Mouse (Mus musculus) lung, embryonic 16.5 days (tissue): ENCODE measurements at regions not wholly inside any gene's neighbourhood (a gene's known extent, or its start where the extent isn't known, plus 50 kb on each side); places are given as distances from the start of the nearest gene placed in this dataset.

Experiments
- ATAC-seq: fragments of 200-750 bp; cut with Nextera tagmentation; 2 replicates; pipeline ENCODE4 v1.8.0; 2017; ENCODE audit warnings: low read depth, mild to moderate bottlenecking, moderate library complexity
- H3K27ac ChIP-seq: fragments of 300-500 bp; sonication (generic); 2 replicates; pipeline ENCODE4 v1.5.1; 2014; ENCODE audit warnings: mild to moderate bottlenecking, control low read depth, low read length
- H3K27me3 ChIP-seq: fragments of 300-500 bp; sonication (generic); 2 replicates; pipeline ENCODE4 v1.6.1; 2014; ENCODE audit warnings: low read depth, low read length, mixed read lengths; ENCODE audit not compliant: control insufficient read depth, insufficient read depth
- H3K36me3 ChIP-seq: fragments of 300-500 bp; sonication (generic); 2 replicates; pipeline ENCODE4 v1.6.1; 2014; ENCODE audit warnings: low read length; ENCODE audit not compliant: control insufficient read depth, insufficient read depth
- H3K4me1 ChIP-seq: fragments of 300-500 bp; sonication (generic); replicated peaks from 2 replicates; pipeline ENCODE4 v1.6.1; 2014; ENCODE audit warnings: low read length, mixed read lengths; ENCODE audit not compliant: control insufficient read depth, insufficient read depth
- H3K4me2 ChIP-seq: fragments of 300-500 bp; sonication (generic); 2 replicates; pipeline ENCODE4 v1.6.1; 2014; ENCODE audit warnings: low read depth, low read length, control low read depth
- H3K4me3 ChIP-seq: fragments of 300-500 bp; sonication (generic); 2 replicates; pipeline ENCODE4 v1.5.1; 2014; ENCODE audit warnings: mild to moderate bottlenecking, low read length, control low read depth
- H3K9ac ChIP-seq: fragments of 300-500 bp; sonication (generic); 2 replicates; pipeline ENCODE4 v1.6.1; 2014; ENCODE audit warnings: low read length, control low read depth
- H3K9me3 ChIP-seq: fragments of 300-500 bp; sonication (generic); 2 replicates; pipeline ENCODE4 v1.6.1; 2016; ENCODE audit warnings: low read length; ENCODE audit not compliant: control insufficient read depth
- WGBS: fragments of 180-500 bp; shearing (Covaris S2); extraction: QIAGEN DNeasy Blood & Tissue Kit; methylation state at CpG from one replicate; pipeline ENCODE4 v1.1.7; 2014; 5-methylcytosine and 5-hydroxymethylcytosine counted together

- Histone ChIP-seq H3K27ac (no peak overlapping the region), H3K27me3 (no peaks in the 10 kb centered on the region), H3K4me3 (no peak overlapping the region), H3K4me1 (no peaks in the 10 kb centered on the region), H3K9ac (no peak overlapping the region), H3K4me2 (no peak overlapping the region), H3K36me3 (no peaks in the 10 kb centered on the region), H3K9me3 (no peaks in the 10 kb centered on the region)
- 25% methylated on average over 11 of the region's 11 CpGs for WGBS
- no peak for ATAC-seq
Measured at GRCm38 (mm10) chr12:107583151-107583720, 94.8 kb downstream of the 3110018I06Rik start.

- Histone ChIP-seq H3K4me3 (no peak overlapping the region), H3K27ac (no peak overlapping the region), H3K27me3 (no peaks in the 10 kb centered on the region), H3K9me3 (no peaks in the 10 kb centered on the region), H3K36me3 (no peaks in the 10 kb centered on the region), H3K4me2 (no peak overlapping the region), H3K4me1 (no peaks in the 10 kb centered on the region), H3K9ac (no peak overlapping the region)
- 78% methylated on average over 9 of the region's 9 CpGs for WGBS
- ATAC-seq: no peak
Measured at GRCm38 (mm10) chr12:107585696-107586225, 97.3 kb downstream of the 3110018I06Rik start.

- ATAC-seq: no peak
- Histone ChIP-seq H3K4me3 (no peak overlapping the region), H3K9me3 (no peaks in the 10 kb centered on the region), H3K36me3 (no peaks in the 10 kb centered on the region), H3K27me3 (no peaks in the 10 kb centered on the region), H3K9ac (no peak overlapping the region), H3K4me2 (no peak overlapping the region), H3K27ac (no peak overlapping the region), H3K4me1 (no peaks in the 10 kb centered on the region)
Measured at GRCm38 (mm10) chr12:107596236-107596635, 107.8 kb downstream of the 3110018I06Rik start.

GRCm38 (mm10) chr12:107600576-107600975, 112.1 kb downstream of the 3110018I06Rik start:
- Histone ChIP-seq H3K4me2 (no peak overlapping the region), H3K27ac (no peak overlapping the region), H3K4me1 (no peaks in the 10 kb centered on the region), H3K27me3 (no peaks in the 10 kb centered on the region), H3K36me3 (no peaks in the 10 kb centered on the region), H3K9me3 (no peaks in the 10 kb centered on the region), H3K4me3 (no peak overlapping the region), H3K9ac (no peak overlapping the region)
- WGBS: 86% methylated on average over 5 of the region's 5 CpGs
- no peak for ATAC-seq

- ATAC-seq: no peak
- Histone ChIP-seq H3K4me3 (no peak overlapping the region), H3K27ac (no peak overlapping the region), H3K9me3 (no peaks in the 10 kb centered on the region), H3K4me2 (no peak overlapping the region), H3K4me1 (no peaks in the 10 kb centered on the region), H3K27me3 (no peaks in the 10 kb centered on the region), H3K36me3 (no peaks in the 10 kb centered on the region), H3K9ac (no peak overlapping the region)
- WGBS: 44% methylated on average over 6 of the region's 6 CpGs
Measured at GRCm38 (mm10) chr12:107608966-107609365, 120.5 kb downstream of the 3110018I06Rik start.

GRCm38 (mm10) chr12:107609986-107610385, 121.6 kb downstream of the 3110018I06Rik start:
- no peaks in the 10 kb centered on the region for H3K9me3 ChIP-seq
- H3K4me2 ChIP-seq: no peak overlapping the region
- no peaks in the 10 kb centered on the region for H3K36me3 ChIP-seq
- no peak overlapping the region for H3K4me3 ChIP-seq
- WGBS: 61% methylated on average over 4 of the region's 4 CpGs
- ATAC-seq: no peak
- no peaks in the 10 kb centered on the region for H3K4me1 ChIP-seq
- H3K27me3 ChIP-seq: no peaks in the 10 kb centered on the region
- H3K27ac ChIP-seq: no peak overlapping the region
- H3K9ac ChIP-seq: no peak overlapping the region

- Histone ChIP-seq H3K4me3 (no peak overlapping the region), H3K4me2 (no peak overlapping the region), H3K4me1 (no peaks in the 10 kb centered on the region), H3K27ac (no peak overlapping the region), H3K36me3 (no peaks in the 10 kb centered on the region), H3K27me3 (no peaks in the 10 kb centered on the region), H3K9ac (no peak overlapping the region), H3K9me3 (no peaks in the 10 kb centered on the region)
- WGBS: 63% methylated on average over 16 of the region's 16 CpGs
- ATAC-seq: no peak
Measured at GRCm38 (mm10) chr12:107617212-107617994, 129.0 kb downstream of the 3110018I06Rik start.

GRCm38 (mm10) chr12:107624446-107624845, 136.0 kb downstream of the 3110018I06Rik start:
- H3K27ac ChIP-seq: no peak overlapping the region
- H3K4me3 ChIP-seq: no peak overlapping the region
- WGBS: 50% methylated on average over 3 of the region's 3 CpGs
- no peaks in the 10 kb centered on the region for H3K27me3 ChIP-seq
- H3K36me3 ChIP-seq: no peaks in the 10 kb centered on the region
- ATAC-seq: no peak
- no peak overlapping the region for H3K9ac ChIP-seq
- H3K9me3 ChIP-seq: no peaks in the 10 kb centered on the region
- no peaks in the 10 kb centered on the region for H3K4me1 ChIP-seq
- no peak overlapping the region for H3K4me2 ChIP-seq

GRCm38 (mm10) chr12:107648008-107648407, 159.6 kb downstream of the 3110018I06Rik start:
- no peaks in the 10 kb centered on the region for H3K27me3 ChIP-seq
- no peak for ATAC-seq

More at GRCm38 (mm10) chr12:107648008-107648407, 159.6 kb downstream of the 3110018I06Rik start:
- Histone ChIP-seq H3K4me2 (no peak overlapping the region), H3K4me1 (0 out of 2 replicates have a peak, but pooled peaks cover under 1% of the 10 kb centered on the region), H3K36me3 (no peaks in the 10 kb centered on the region), H3K27ac (no peak overlapping the region), H3K9me3 (no peaks in the 10 kb centered on the region), H3K4me3 (no peak overlapping the region), H3K9ac (no peak overlapping the region)
- WGBS: 92% methylated on average over 9 of the region's 9 CpGs
